Mouse (Mus musculus) embryonic facial prominence, embryonic 10.5 days (tissue): ENCODE data around the gene Akt1s1. TPM values are rescaled to one million over a fixed set of nuclear protein-coding genes. Genes with fewer than 3 reads are reported as not detected.

Source experiments
- DNase-seq: peaks from one replicate; pipeline ENCODE4 v3.0.0-alpha.2; 2017; ENCODE audit warnings: low spot score
- H3K27ac ChIP-seq: fragments of 300-500 bp; sonication (generic); replicated peaks from 2 replicates; pipeline ENCODE4 v1.5.1; 2016; ENCODE audit warnings: mild to moderate bottlenecking
- H3K27me3 ChIP-seq: fragments of 300-500 bp; sonication (generic); replicated peaks from 2 replicates; pipeline ENCODE4 v1.6.1; 2016; ENCODE audit warnings: low read depth, mild to moderate bottlenecking; ENCODE audit not compliant: poor library complexity, severe bottlenecking
- H3K36me3 ChIP-seq: fragments of 300-500 bp; sonication (generic); replicated peaks from 2 replicates; pipeline ENCODE4 v1.6.1; 2016; ENCODE audit warnings: mild to moderate bottlenecking, moderate library complexity
- H3K4me1 ChIP-seq: fragments of 300-500 bp; sonication (generic); 2 replicates; pipeline ENCODE4 v1.6.1; 2016
- H3K4me3 ChIP-seq: fragments of 300-500 bp; sonication (generic); 2 replicates; pipeline ENCODE4 v1.5.1; 2016; ENCODE audit warnings: mild to moderate bottlenecking, moderate library complexity
- H3K9me3 ChIP-seq: fragments of 300-500 bp; sonication (generic); 2 replicates; pipeline ENCODE4 v1.6.1; 2016; ENCODE audit warnings: mild to moderate bottlenecking
- WGBS: fragments of 180-500 bp; shearing (Covaris S2); methylation state at CpG from one replicate; pipeline ENCODE4 v1.1.7; 2016; 5-methylcytosine and 5-hydroxymethylcytosine counted together
- polyA plus RNA-seq: library from polyadenylated mRNA; unstranded; fragments of >200 nt; fragmentation: Nextera tagmentation; extraction: Ambion mirVana; gene quantifications from 2 replicates; pipeline ENCODE4 v1.2.1, GENCODE M21; 2016

The Akt1s1 gene
- 92.2 and 95.4 TPM in 2 replicates for polyA plus RNA-seq

DNA sequence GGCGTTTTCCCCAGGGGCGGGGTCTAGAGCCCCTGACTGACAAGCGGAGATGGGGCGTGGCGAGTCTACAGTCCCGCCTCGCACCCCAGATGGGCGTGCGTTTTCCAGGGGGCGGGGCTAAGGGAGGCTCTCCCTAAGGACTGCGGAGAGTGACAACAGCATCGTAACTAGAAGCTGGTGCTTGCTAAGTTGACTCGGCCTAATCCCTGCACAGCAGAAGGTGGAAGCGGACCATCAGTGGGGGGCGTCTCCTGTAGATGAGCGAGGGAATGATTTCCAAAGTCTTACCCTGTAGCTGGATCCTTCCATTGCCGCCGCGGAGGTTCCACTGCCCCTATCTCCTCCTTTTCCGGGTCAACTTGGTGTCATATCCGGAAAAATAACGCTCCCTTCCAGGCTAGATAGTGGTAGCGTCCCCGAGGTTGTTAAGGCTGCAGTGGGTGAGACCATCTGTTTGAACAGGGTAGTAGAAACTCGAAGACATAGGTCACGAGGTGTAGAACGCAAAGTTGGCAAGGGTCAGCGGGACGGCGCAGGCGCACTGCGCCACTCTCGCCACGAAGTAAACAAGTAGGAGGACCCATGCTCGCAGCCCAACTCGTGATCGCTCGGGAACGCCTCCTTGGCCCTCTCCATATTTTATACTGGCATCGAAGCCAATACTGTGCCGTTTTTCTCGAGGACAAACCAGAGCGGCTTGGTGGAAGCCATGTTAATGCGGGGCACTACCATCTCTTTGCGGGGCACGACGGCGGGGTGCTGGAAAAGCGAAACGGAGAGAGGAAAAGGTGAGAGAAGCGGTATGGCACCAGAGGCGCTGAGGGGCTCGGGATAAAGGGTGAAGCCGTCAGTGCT is at the start of gene Akt1s1, which contains the start of gene Tbc1d17:
TSS of gene Akt1s1 (plus strand) at position 431 of the 855 bp plus-strand sequence.
TSS of gene Tbc1d17 (minus strand) at position 519 of the 855 bp plus-strand sequence.
- Histone ChIP-seq H3K27me3 (no peaks in the 10 kb centered on the region), H3K4me1 (peaks cover 44% of the 10 kb centered on the region), H3K36me3 (peaks cover 56% of the 10 kb centered on the region), H3K27ac (peak within 1 kb of the TSS; percentile 92), H3K4me3 (peak within 1 kb of the TSS; percentile 82), H3K9me3 (no peaks in the 10 kb centered on the region)
- whole genome bisulfite sequencing: under 1% methylated on average over 54 of the region's 54 CpGs
- peak; percentile 96 for DNase-seq

DNA sequence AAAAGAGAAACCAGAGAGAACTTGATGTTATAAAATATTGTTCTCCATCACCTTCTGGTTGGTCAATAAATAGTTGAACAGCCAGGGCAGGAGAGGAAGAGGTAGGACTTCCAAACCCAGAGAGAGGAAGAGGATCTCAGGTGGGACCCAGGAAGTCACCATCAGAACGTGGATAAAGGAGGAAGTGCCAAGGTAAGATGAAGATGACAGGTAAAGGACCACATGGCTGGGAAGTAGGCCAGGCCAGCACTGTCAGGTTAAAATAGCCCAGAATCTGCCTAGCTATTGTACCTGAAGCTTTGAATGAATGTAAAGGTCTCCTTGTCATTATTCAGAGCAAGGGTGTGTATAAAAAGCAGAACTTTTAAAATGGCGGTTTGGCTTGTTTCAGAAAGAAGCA is 39.9 kb upstream of the Akt1s1 start:
- Histone ChIP-seq H3K9me3 (no peaks in the 10 kb centered on the region), H3K27ac (no peak overlapping the region), H3K27me3 (no peaks in the 10 kb centered on the region), H3K4me1 (no peaks in the 10 kb centered on the region), H3K4me3 (no peak overlapping the region), H3K36me3 (peaks cover 33% of the 10 kb centered on the region)
- no peak for DNase-seq
- WGBS: 78% methylated on average over 2 of the region's 2 CpGs

DNA sequence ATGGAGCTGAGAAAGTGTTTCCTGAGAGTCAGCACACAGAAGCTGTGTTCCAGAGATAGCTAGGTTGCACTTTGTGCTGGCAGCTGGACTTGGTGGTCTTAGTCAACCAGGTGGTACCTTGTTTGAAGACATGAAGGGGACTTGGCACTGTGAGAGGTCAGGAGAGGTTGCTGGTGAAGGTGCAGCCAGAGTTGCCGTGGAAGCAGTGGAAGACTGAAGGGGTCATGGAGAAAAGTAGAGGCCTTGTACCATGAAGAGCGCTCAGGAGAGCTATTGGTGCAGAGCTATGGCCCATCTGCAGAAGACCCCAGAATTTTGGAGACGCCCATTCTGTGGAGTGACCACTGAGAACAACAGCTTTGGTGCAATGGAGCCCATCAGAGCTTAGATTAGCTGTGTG is 39.3 kb upstream of the Akt1s1 start:
- no peak for DNase-seq
- 91% methylated on average over 3 of the region's 3 CpGs for WGBS
- peaks cover 1% of the 10 kb centered on the region; the same call in 1 of the 2 replicates for H3K4me1 ChIP-seq
- peaks cover 38% of the 10 kb centered on the region for H3K36me3 ChIP-seq
- no peak overlapping the region for H3K4me3 ChIP-seq
- no peaks in the 10 kb centered on the region for H3K9me3 ChIP-seq
- no peaks in the 10 kb centered on the region for H3K27me3 ChIP-seq
- no peak overlapping the region for H3K27ac ChIP-seq

DNA sequence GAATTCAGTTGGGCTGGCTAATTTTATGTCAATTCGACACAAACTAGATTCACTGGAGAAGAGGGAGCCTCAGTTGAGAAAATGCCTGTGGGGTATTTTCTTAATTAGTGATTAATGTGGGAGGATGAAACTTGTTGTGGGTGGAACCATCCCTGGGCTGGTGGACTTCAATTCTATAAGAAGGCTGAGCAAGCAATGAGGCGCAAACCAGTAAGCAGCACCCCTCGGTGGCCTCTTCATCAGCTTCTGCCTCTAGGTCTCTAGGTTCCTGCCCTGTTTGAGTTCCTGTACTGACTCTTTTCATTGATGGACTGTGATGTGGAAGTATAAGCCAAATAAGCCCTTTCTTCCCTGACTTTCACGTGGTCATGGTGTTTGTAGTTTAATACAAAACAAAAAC is 38.4 kb upstream of the Akt1s1 start:
- no peaks in the 10 kb centered on the region for H3K27me3 ChIP-seq
- no peaks in the 10 kb centered on the region for H3K9me3 ChIP-seq
- no peak overlapping the region for H3K27ac ChIP-seq
- no peak overlapping the region for H3K4me3 ChIP-seq
- H3K36me3 ChIP-seq: peaks cover 43% of the 10 kb centered on the region
- WGBS: 84% methylated on average over 4 of the region's 4 CpGs
- DNase-seq: no peak
- H3K4me1 ChIP-seq: peaks cover 10% of the 10 kb centered on the region

DNA sequence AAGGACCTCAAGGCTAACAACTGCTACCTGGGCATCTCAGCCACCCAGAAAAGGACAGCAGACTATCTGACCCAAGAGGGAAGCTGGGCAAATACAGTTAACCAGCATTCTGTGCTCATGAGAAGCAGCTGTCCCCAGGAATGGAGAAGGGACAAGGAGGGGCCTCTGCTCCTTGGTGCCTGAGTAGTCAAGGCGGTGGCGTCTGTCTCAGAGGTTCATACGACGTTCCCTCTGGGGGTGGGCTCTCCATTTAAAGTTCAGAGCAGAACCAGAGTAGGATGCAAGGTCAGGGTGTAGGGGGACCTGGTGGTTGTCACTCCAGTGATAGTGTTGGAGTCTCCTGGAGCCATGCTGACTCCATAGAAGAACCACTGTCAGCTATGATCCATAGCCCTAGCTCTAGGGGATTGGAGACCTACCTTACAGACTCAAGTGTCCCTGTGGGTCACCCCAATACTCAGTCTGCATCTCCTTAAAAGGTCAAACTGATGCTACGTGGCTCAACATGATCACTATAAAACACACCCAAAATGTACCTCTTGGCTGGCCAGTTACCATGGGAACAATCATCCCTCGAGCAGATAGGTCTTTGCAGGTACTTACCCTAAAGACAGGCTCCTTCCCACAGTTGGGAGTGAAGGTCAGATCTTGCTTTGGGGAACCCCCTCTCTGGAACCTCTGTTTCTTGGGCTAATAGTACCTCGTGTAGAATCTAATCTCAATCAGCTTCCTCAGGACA is 37.8 kb upstream of the Akt1s1 start:
- peaks cover 11% of the 10 kb centered on the region for H3K4me1 ChIP-seq
- no peaks in the 10 kb centered on the region for H3K27me3 ChIP-seq
- H3K9me3 ChIP-seq: no peaks in the 10 kb centered on the region
- WGBS: 89% methylated on average over 7 of the region's 7 CpGs
- no peak overlapping the region for H3K27ac ChIP-seq
- DNase-seq: no peak
- no peak overlapping the region for H3K4me3 ChIP-seq
- peaks cover 43% of the 10 kb centered on the region for H3K36me3 ChIP-seq

DNA sequence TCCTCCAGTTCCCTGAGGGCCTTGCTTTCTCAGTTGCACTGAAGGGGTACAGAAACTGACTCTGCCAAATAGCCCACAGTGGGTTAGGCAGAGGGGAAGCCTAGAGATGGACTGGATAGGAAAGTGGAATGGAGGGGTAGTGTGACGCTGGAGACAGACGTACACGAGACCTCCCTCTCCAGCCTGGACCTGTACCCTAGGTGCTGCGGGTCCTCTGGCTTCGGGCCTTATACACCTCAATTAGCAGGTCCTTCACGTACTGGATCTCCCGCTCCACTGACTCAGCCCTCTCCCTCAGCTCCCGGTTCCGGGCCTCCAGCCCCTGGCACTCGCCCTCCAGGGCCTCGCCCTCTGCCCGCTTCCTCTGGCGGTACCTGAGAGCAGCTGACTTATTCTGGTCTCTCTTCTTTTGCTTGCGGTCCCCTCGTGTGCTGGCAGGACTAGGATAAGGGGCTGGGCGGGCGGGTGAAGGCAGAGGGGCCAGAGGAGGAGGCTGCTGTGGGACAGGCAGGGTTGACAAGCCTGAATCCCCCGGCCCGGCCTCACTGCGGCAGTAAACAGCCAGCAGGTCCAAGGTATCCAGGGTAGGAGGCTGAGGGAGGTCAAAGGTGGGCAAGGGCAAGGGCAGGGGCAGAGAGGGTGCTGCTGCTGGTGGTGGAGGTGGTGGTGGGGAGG is 36.0 kb upstream of the Akt1s1 start:
- H3K4me1 ChIP-seq: peaks cover 19% of the 10 kb centered on the region
- H3K27me3 ChIP-seq: no peaks in the 10 kb centered on the region
- no peaks in the 10 kb centered on the region for H3K9me3 ChIP-seq
- H3K27ac ChIP-seq: no peak overlapping the region
- peaks cover 43% of the 10 kb centered on the region for H3K36me3 ChIP-seq
- 92% methylated on average over 20 of the region's 20 CpGs for WGBS
- peak overlapping the region; percentile 9; the same call in 1 of the 2 replicates for H3K4me3 ChIP-seq
- no peak for DNase-seq

DNA sequence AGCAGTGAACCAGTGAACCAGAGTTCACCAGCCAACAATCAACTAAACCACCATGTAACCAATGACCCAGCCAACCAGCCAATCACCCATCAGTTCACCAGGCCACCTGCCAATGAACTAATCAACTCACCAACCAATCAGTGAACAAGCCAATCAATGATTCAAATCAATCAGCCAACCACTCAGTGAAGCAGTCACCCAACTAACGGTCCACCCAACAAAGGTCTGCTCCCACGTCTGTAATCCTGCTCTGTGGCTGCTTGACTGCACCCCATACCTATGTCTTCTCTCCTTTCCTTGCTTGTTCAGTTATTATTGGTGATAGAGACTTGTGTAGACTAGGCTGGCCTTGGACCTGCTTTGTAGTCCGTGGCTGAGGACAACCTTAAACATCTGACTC is 34.8 kb upstream of the Akt1s1 start:
- H3K27ac ChIP-seq: no peak overlapping the region
- peaks cover 53% of the 10 kb centered on the region for H3K36me3 ChIP-seq
- peaks cover 31% of the 10 kb centered on the region for H3K4me1 ChIP-seq
- DNase-seq: no peak
- no peak overlapping the region for H3K4me3 ChIP-seq
- no peaks in the 10 kb centered on the region for H3K27me3 ChIP-seq
- no peaks in the 10 kb centered on the region for H3K9me3 ChIP-seq
- 87% methylated on average over 3 of the region's 3 CpGs for WGBS

DNA sequence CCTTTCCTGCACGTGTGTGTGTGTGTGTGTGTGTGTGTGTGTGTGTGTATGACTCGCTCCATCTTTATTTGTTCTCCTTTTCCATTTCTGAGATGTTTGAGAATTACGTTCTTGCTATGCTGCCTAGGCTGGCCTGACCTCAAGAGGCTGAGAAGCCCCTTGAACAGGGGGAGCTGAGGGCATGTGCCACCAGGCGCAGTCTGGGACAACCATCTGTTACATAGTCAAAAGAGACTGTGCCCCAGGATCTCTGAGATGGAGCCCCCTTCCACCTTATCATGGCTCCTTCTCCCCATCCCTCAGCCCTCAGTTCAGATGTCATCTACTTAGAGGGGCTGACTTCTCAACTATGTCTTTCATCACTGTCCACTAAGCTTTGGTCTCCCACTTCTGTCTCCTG is 34.4 kb upstream of the Akt1s1 start:
- Histone ChIP-seq H3K27ac (0 out of 2 replicates have a peak overlapping the region, but pooled peaks have one; percentile 99), H3K4me1 (peaks cover 35% of the 10 kb centered on the region), H3K27me3 (no peaks in the 10 kb centered on the region), H3K36me3 (peaks cover 57% of the 10 kb centered on the region), H3K4me3 (peak overlapping the region; percentile 77; the same call in 1 of the 2 replicates), H3K9me3 (no peaks in the 10 kb centered on the region)
- no peak for DNase-seq
- WGBS: 92% methylated on average over 4 of the region's 4 CpGs

DNA sequence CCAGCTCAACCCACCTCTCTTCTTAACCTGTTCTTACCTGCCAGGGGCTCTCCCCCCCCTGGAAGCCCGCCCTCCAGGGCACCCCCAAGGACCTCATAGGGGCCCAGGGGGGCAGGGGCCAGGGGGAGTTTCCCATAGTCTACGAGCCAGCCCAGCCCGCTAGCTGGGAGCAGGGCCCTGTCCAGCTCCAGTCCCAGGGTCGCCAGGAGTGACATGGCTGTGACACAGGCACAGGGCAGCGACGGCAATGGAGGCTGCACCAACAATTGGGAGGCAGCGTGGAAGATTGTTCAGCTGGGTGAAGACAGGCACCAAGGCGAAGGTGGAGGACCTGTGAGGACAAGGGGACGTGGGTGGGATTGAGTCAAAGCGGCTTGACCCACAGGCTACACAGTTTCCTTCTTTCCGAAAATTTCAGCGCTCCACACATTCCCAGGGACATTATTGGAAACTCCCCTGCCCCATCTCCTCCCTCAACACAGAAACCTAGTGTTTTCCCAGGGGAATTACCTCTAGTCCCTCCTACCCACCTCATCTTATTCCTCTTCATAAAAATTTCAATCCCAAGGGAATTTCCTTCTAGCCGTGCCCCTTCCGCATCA is 33.7 kb upstream of the Akt1s1 start:
- Histone ChIP-seq H3K27me3 (no peaks in the 10 kb centered on the region), H3K27ac (peak overlapping the region; percentile 99), H3K4me1 (peaks cover 42% of the 10 kb centered on the region), H3K36me3 (peaks cover 64% of the 10 kb centered on the region), H3K9me3 (no peaks in the 10 kb centered on the region), H3K4me3 (peak overlapping the region; percentile 77)
- no peak for DNase-seq
- WGBS: 28% methylated on average over 14 of the region's 14 CpGs

DNA sequence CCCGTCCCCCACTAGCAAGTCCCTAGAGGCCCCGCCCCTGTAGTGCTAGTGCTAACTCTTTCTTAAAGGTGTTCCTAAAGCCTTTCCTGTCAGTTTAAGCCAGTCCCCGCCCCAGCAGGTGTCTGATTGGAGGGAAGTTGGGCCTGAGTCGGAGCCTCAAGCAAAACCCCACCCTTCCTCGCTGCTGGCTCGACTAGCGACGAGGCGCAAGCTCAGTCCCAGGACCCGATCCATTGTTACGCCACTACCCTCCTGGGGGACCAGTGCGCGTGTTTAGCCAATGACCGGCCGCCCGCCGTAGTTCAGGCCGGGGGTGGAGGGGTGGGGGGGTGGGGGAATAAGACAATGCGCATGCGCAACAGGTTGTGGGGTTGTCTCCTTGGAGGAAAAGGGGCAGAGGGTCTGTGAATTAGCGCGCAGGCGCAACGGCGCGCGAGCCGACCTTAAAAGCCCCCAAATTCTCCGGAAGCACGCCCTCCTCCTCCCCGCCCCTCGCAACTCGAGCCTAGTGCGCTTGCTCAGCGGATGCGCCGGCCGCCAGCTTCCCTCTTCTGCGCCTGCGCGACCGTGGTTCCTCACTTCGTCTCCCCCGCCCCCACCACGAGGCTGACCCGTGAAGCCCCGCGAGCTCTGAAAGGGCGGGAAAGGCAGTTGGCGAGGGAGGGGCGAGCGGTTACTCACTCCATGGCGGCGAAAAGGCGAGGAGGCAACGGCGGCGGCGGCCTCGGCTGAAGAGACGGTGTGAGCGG is 32.9 kb upstream of the Akt1s1 start, which contains the start of the genes Nup62 and Il4i1:
TSS of gene Nup62 (plus strand) at position 368 of the 749 bp plus-strand sequence.
TSS of gene Il4i1 (plus strand) at position 667 of the 749 bp plus-strand sequence.
- H3K4me1 ChIP-seq: peaks cover 48% of the 10 kb centered on the region
- DNase-seq: peak; percentile 100

DNA sequence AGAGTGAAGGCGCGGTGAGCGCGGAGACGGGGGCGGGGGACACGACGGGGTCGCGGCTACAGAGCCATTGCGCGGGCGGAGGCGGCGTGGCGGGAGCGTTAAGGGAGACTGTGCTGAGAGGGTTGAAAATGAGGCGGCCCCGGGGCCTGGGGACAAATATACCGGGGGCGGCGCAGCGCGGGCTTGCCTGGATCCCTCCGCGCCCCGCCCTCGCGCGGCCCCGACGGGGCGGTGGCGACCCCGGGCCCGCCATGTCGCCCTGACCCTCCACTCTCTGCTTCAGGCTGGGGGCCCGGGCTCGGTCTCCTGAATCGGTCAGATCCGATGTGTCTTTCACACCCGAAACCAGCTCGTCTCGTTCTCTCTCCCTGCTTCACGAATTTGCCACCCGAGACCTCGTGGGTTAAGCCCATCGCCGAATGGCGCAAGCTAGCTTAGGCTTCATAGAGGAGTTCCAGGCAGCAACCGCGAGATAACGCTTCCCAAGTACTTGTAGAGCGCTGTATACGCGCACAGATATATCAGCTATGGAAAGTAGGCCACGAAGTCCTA is 32.2 kb upstream of the Akt1s1 start, which contains the start of gene Atf5:
TSS of gene Atf5 (minus strand) at position 189 of the 552 bp plus-strand sequence.
- Histone ChIP-seq H3K9me3 (no peaks in the 10 kb centered on the region), H3K36me3 (peaks cover 63% of the 10 kb centered on the region), H3K27me3 (no peaks in the 10 kb centered on the region), H3K4me3 (peak within 1 kb of the TSS; percentile 77), H3K27ac (peak within 1 kb of the TSS; percentile 99), H3K4me1 (peaks cover 49% of the 10 kb centered on the region)
- no peak for DNase-seq
- under 1% methylated on average over 56 of the region's 57 CpGs for WGBS

More for the DNA sequence above, 32.9 kb upstream of the Akt1s1 start, which contains the start of the genes Nup62 and Il4i1:
- no peaks in the 10 kb centered on the region for H3K27me3 ChIP-seq
- under 1% methylated on average over 62 of the region's 62 CpGs for WGBS
- peaks cover 67% of the 10 kb centered on the region for H3K36me3 ChIP-seq
- peak within 1 kb of the TSS; percentile 99 for H3K27ac ChIP-seq
- no peaks in the 10 kb centered on the region for H3K9me3 ChIP-seq
- H3K4me3 ChIP-seq: peak within 1 kb of the TSS; percentile 77
